18 mouse cellular contexts compared by ENCODE assay signal in the genomic region with DNA sequence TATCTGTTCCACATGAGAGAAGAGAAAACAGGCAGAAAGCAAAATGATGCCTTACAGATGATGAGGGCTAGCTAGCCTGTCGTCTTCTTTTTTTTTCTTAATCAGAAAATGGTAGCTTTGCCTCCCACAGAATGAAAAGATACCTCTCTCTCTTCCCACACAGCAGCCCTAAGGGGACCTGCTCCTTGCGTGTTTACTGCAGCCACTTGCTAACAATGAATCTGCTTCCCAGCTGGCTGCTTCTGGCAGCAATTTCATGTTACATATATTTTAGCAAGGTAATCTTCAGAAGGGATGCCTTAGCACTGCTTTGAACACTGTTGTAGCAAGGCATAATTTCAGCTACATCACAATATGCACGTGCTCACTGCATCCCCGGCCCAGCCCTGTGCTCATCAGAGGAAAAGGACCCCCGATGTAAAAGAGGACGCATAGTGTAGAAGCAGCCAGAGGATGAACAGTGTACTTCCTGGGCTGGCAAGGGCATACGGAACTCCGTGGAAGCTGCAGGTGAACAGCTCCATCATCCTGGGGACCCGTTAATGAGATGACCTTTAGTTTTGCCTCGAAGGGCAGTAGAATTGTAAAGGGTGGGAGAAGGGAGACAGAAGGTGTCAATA.
DNase-seq lines count a peak whose midpoint lies in the region; ATAC-seq and TF ChIP-seq lines count a peak whose summit lies in the region.
"Had no signal": no experiment of that assay in that cellular context is flagged by ENCODE, and none has a peak within 500 bp of the region (broad histone marks: within the 10 kb centered on the region; RNA-seq: fewer than 3 reads in every experiment).

No protein-coding gene starts in this region.

- TF ChIP-seq EP300 in liver, postnatal 0 days (IDR thresholded peaks at IDR 0.05; ENCODE audit: low read depth): no peak

- H3K9ac ChIP-seq in forebrain, embryonic 12.5 days: no peak overlapping the region
- H3K9ac ChIP-seq in forebrain, embryonic 11.5 days (ENCODE audit: low read length): no peak overlapping the region
- H3K9ac ChIP-seq in liver, postnatal 0 days (replicated peaks): no peak overlapping the region
- no peak overlapping the region for H3K9ac ChIP-seq in hindbrain, embryonic 14.5 days
- H3K9ac ChIP-seq in midbrain, embryonic 16.5 days (ENCODE audit: low read depth, low read length): no peak overlapping the region
- H3K9ac ChIP-seq: limb, embryonic 15.5 days; stomach, embryonic 15.5 days had no signal

- TF ChIP-seq CTCF in liver, postnatal 0 days (IDR thresholded peaks at IDR 0.05; ENCODE audit: low read depth): no peak

- peak; percentile 39; the same call in 1 of the 2 replicates for ATAC-seq in forebrain, embryonic 12.5 days (ENCODE audit: low FRiP score)
- ATAC-seq in forebrain, embryonic 11.5 days (replicated peaks; ENCODE audit: low FRiP score): no peak
- ATAC-seq in liver, postnatal 0 days: no peak
- peak; percentile 65; the same call in 1 of the 2 replicates for ATAC-seq in hindbrain, embryonic 14.5 days (ENCODE audit: low FRiP score)
- peak; percentile 71 for ATAC-seq in midbrain, embryonic 16.5 days
- no peak for ATAC-seq in monocyte, adult 5-6 weeks (replicated peaks; ENCODE audit: insufficient number of reproducible peaks, low FRiP score, low TSS enrichment, poor library complexity, severe bottlenecking)
- ATAC-seq: lung, postnatal 0 days had no signal

- no peak overlapping the region for H3K4me3 ChIP-seq in forebrain, embryonic 12.5 days (replicated peaks)
- no peak overlapping the region for H3K4me3 ChIP-seq in forebrain, embryonic 11.5 days (ENCODE audit: low read depth, low read length)
- no peak overlapping the region for H3K4me3 ChIP-seq in liver, postnatal 0 days (ENCODE audit: low read depth, low read length)
- no peak overlapping the region for H3K4me3 ChIP-seq in hindbrain, embryonic 14.5 days (replicated peaks; ENCODE audit: low read length)
- H3K4me3 ChIP-seq in midbrain, embryonic 16.5 days (ENCODE audit: low read depth, low read length): no peak overlapping the region
- H3K4me3 ChIP-seq: heart, adult 2 months; limb, embryonic 15.5 days; megakaryocyte, embryonic 14.5 days; stomach, embryonic 15.5 days had no signal

- no peak for DNase-seq in forebrain, embryonic 11.5 days (ENCODE audit: low spot score)
- DNase-seq in liver, postnatal 0 days: no peak
- DNase-seq in liver: no peak
- DNase-seq in hindbrain, embryonic 14.5 days (ENCODE audit: low spot score): peak; percentile 32
- no peak for DNase-seq in adrenal gland, adult 18-20 months (ENCODE audit: low spot score in 2 of 2)
- DNase-seq: adrenal gland, postnatal 14 days; cerebellum, postnatal 25 days; heart, adult 2 months; kidney, adult 11 months; kidney, postnatal 10 days; thymus, postnatal 36 days had no signal

- no peaks in the 10 kb centered on the region for H3K9me3 ChIP-seq in forebrain, embryonic 12.5 days
- no peaks in the 10 kb centered on the region for H3K9me3 ChIP-seq in forebrain, embryonic 11.5 days (ENCODE audit: control insufficient read depth, low read length)
- no peaks in the 10 kb centered on the region for H3K9me3 ChIP-seq in liver, postnatal 0 days (ENCODE audit: low read length)
- H3K9me3 ChIP-seq in hindbrain, embryonic 14.5 days (ENCODE audit: control insufficient read depth, low read length): no peaks in the 10 kb centered on the region
- no peaks in the 10 kb centered on the region for H3K9me3 ChIP-seq in midbrain, embryonic 16.5 days (replicated peaks; ENCODE audit: control insufficient read depth, low read length, poor library complexity, severe bottlenecking)
- H3K9me3 ChIP-seq: limb, embryonic 15.5 days; megakaryocyte, embryonic 14.5 days; stomach, embryonic 15.5 days had no signal

- H3K4me1 ChIP-seq in forebrain, embryonic 12.5 days: no peaks in the 10 kb centered on the region
- no peaks in the 10 kb centered on the region for H3K4me1 ChIP-seq in forebrain, embryonic 11.5 days (replicated peaks; ENCODE audit: control insufficient read depth, insufficient read depth, low read length)
- 0 out of 2 replicates have a peak, but pooled peaks cover 3% of the 10 kb centered on the region for H3K4me1 ChIP-seq in liver, postnatal 0 days (ENCODE audit: insufficient read depth)
- 0 out of 2 replicates have a peak, but pooled peaks cover 9% of the 10 kb centered on the region for H3K4me1 ChIP-seq in hindbrain, embryonic 14.5 days (replicated peaks; ENCODE audit: control insufficient read depth, insufficient read depth, low read length)
- peaks cover 5% of the 10 kb centered on the region for H3K4me1 ChIP-seq in midbrain, embryonic 16.5 days (ENCODE audit: control insufficient read depth, insufficient read depth, low read length)
- H3K4me1 ChIP-seq: stomach, embryonic 15.5 days had no signal

- 79% methylated on average over 10 of the region's 10 CpGs for WGBS in forebrain, embryonic 12.5 days
- WGBS in forebrain, embryonic 11.5 days: 79% methylated on average over 10 of the region's 10 CpGs
- 61% methylated on average over 10 of the region's 10 CpGs for WGBS in liver, postnatal 0 days (ENCODE audit: insufficient replicate concordance)
- 59% methylated on average over 10 of the region's 10 CpGs for WGBS in hindbrain, embryonic 14.5 days
- 63% methylated on average over 10 of the region's 10 CpGs for WGBS in midbrain, embryonic 16.5 days

- no peaks in the 10 kb centered on the region for H3K27me3 ChIP-seq in forebrain, embryonic 12.5 days
- no peaks in the 10 kb centered on the region for H3K27me3 ChIP-seq in forebrain, embryonic 11.5 days (ENCODE audit: control insufficient read depth, insufficient read depth, low read length)
- H3K27me3 ChIP-seq in liver, postnatal 0 days (ENCODE audit: insufficient read depth, low read length): no peaks in the 10 kb centered on the region
- no peaks in the 10 kb centered on the region for H3K27me3 ChIP-seq in hindbrain, embryonic 14.5 days (ENCODE audit: control insufficient read depth, insufficient read depth, low read length)
- H3K27me3 ChIP-seq in midbrain, embryonic 16.5 days (ENCODE audit: control insufficient read depth, insufficient read depth, low read depth, low read length): no peaks in the 10 kb centered on the region
- H3K27me3 ChIP-seq: limb, embryonic 15.5 days; megakaryocyte, embryonic 14.5 days; stomach, embryonic 15.5 days had no signal

- no peak overlapping the region for H3K27ac ChIP-seq in forebrain, embryonic 12.5 days
- H3K27ac ChIP-seq in forebrain, embryonic 11.5 days (ENCODE audit: low read depth, low read length): no peak overlapping the region
- H3K27ac ChIP-seq in liver, postnatal 0 days (ENCODE audit: low read depth): no peak overlapping the region
- H3K27ac ChIP-seq in hindbrain, embryonic 14.5 days: peak overlapping the region; percentile 26; the same call in 1 of the 2 replicates
- peak overlapping the region; percentile 50; the same call in 1 of the 2 replicates for H3K27ac ChIP-seq in midbrain, embryonic 16.5 days (ENCODE audit: low read length)
- H3K27ac ChIP-seq: heart, adult 2 months; limb, embryonic 15.5 days; stomach, embryonic 15.5 days had no signal

- H3K36me3 ChIP-seq in forebrain, embryonic 12.5 days (replicated peaks): no peaks in the 10 kb centered on the region
- H3K36me3 ChIP-seq in forebrain, embryonic 11.5 days (ENCODE audit: control insufficient read depth, insufficient read depth, low read length): no peaks in the 10 kb centered on the region
- H3K36me3 ChIP-seq in liver, postnatal 0 days (replicated peaks; ENCODE audit: insufficient read depth, low read length): no peaks in the 10 kb centered on the region
- H3K36me3 ChIP-seq in hindbrain, embryonic 14.5 days (replicated peaks; ENCODE audit: control insufficient read depth, insufficient read depth): no peaks in the 10 kb centered on the region
- no peaks in the 10 kb centered on the region for H3K36me3 ChIP-seq in midbrain, embryonic 16.5 days (ENCODE audit: control insufficient read depth, insufficient read depth, low read length)
- H3K36me3 ChIP-seq: limb, embryonic 15.5 days; stomach, embryonic 15.5 days had no signal

- no peak overlapping the region for H3K4me2 ChIP-seq in forebrain, embryonic 12.5 days
- H3K4me2 ChIP-seq in forebrain, embryonic 11.5 days (ENCODE audit: low read depth, low read length, severe bottlenecking): no peak overlapping the region
- peak overlapping the region; percentile 29 for H3K4me2 ChIP-seq in liver, postnatal 0 days (ENCODE audit: low read depth, low read length)
- peak overlapping the region; percentile 22; the same call in 1 of the 2 replicates for H3K4me2 ChIP-seq in hindbrain, embryonic 14.5 days (replicated peaks)
- no peak overlapping the region for H3K4me2 ChIP-seq in midbrain, embryonic 16.5 days (ENCODE audit: low read length)
- H3K4me2 ChIP-seq: limb, embryonic 15.5 days; stomach, embryonic 15.5 days had no signal

Comparison
In these comparisons a context has a peak if more than half of its experiments do, and no peak if none do; other contexts are left out.
1. ATAC-seq: peak in forebrain, embryonic 12.5 days (single experiment), hindbrain, embryonic 14.5 days (single experiment) and midbrain, embryonic 16.5 days (single experiment); none in forebrain, embryonic 11.5 days (single experiment), liver, postnatal 0 days (single experiment) and monocyte, adult 5-6 weeks (single experiment).
2. H3K27ac ChIP-seq: peak in hindbrain, embryonic 14.5 days (single experiment) and midbrain, embryonic 16.5 days (single experiment); none in forebrain, embryonic 12.5 days (single experiment), forebrain, embryonic 11.5 days (single experiment) and liver, postnatal 0 days (single experiment).
3. H3K4me2 ChIP-seq: peak in liver, postnatal 0 days (single experiment) and hindbrain, embryonic 14.5 days (single experiment); none in forebrain, embryonic 12.5 days (single experiment), forebrain, embryonic 11.5 days (single experiment) and midbrain, embryonic 16.5 days (single experiment).